Mouse (Mus musculus) ES-Bruce4 (cell line): ENCODE data around the gene Hist2h2aa1.

Experiments used
- CTCF ChIP-seq: IDR thresholded peaks from one replicate; pipeline ENCODE4 v1.8.1; 2011; ENCODE audit warnings: low read depth, low read length
- EP300 ChIP-seq: IDR thresholded peaks from 2 replicates; pipeline ENCODE4 v1.6.1; 2011; ENCODE audit warnings: low read depth, low read length; ENCODE audit not compliant: insufficient read depth

DNA sequence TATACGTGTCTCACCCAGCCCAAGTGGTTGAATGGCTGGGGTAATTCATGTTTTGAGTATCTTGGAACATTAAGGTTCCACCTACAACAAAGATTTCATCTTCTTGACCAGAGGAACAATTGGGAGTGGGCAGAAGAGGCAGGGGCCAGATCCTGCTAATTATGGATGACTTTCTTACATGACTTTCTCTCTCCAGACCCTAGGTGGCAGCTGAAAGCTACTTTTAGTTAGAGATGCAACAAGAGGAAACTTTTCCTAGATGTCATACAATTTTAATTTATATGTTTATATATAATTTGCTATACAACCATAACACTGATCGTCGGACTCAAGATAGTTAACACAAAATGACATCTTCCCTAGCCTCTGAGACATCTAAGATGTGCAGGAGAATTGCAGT, 37.5 kb upstream of the Hist2h2aa1 start:
- TF ChIP-seq CTCF: no peak
- no peak for TF ChIP-seq EP300
